In the genomic region with DNA sequence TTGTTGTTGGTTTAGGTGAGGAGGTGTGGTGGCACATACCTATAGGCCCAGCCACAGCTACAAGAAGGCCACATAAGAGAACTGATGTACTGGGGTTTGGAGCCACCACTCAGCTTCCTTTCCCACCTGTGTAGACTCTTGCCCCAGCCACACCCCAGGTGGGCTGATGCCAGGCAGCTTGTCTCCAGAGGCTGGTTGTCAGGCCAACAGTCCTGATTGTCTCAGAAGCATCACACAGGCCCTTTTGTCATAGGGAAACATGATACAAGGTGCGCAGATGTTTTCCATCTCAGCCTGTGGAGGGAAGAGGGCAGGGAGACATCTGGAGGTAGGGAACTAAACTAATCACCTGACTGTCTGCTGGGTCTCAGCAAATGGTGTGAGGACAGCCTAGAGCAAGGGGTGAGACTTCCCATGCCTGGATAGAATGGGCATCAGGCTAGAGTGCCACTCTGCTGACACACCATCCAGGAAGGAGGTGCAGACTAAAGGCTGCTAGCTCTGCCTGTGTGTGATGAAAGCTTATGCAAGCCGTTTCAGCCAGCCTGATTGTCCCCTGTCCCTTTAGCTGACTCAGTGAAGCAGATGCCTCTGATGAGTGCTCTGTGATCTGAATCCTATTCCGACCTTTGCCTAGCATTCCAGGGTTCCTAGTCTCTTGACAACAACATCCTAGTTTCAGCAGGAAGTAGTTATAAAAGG, we compare ENCODE assay signal across 29 mouse cellular contexts. TPM values are rescaled to one million over a fixed set of nuclear protein-coding genes. Genes with fewer than 3 reads are reported as not detected.
DNase-seq lines count a peak whose midpoint lies in the region; ATAC-seq and TF ChIP-seq lines count a peak whose summit lies in the region.
"Had no signal": no experiment of that assay in that cellular context is flagged by ENCODE, and none has a peak within 500 bp of the region (broad histone marks: within the 10 kb centered on the region; RNA-seq: fewer than 3 reads in every experiment).

No protein-coding gene starts in this region.

- peak; percentile 70 for DNase-seq in MN1 (ENCODE audit: low spot score)
- DNase-seq in embryonic facial prominence, embryonic 10.5 days (ENCODE audit: low spot score): peak; percentile 47
- peak; percentile 37 for DNase-seq in mesoderm, embryonic 11.5 days (ENCODE audit: low read depth, low spot score)
- no peak for DNase-seq in cerebellum, adult 9-11 months
- no peak for DNase-seq in spleen, postnatal 36 days (ENCODE audit: low spot score in 2 of 2)
- DNase-seq: adrenal gland, postnatal 14 days; cerebellum, adult 2 months; gastrocnemius, postnatal 14 days; heart, adult 18-20 months; heart, postnatal 10 days; kidney, postnatal 4 days; lung, postnatal 4 days; right cerebral cortex, postnatal 14 days; spleen, adult 18-20 months; thymus, adult 2 months; thymus, postnatal 4 days had no signal

- H3K27ac ChIP-seq in intestine, postnatal 0 days (ENCODE audit: low read depth, low read length): no peak overlapping the region
- no peak overlapping the region for H3K27ac ChIP-seq in intestine, embryonic 15.5 days
- H3K27ac ChIP-seq in embryonic facial prominence, embryonic 10.5 days (replicated peaks): no peak overlapping the region
- H3K27ac ChIP-seq: forebrain, embryonic 15.5 days; hindbrain, embryonic 15.5 days; liver, embryonic 14.5 days; lung, embryonic 15.5 days; midbrain, embryonic 12.5 days had no signal

- no peaks in the 10 kb centered on the region for H3K36me3 ChIP-seq in intestine, postnatal 0 days (ENCODE audit: control insufficient read depth, insufficient read depth)
- H3K36me3 ChIP-seq in intestine, embryonic 15.5 days: no peaks in the 10 kb centered on the region
- H3K36me3 ChIP-seq in embryonic facial prominence, embryonic 10.5 days (replicated peaks): no peaks in the 10 kb centered on the region
- H3K36me3 ChIP-seq: forebrain, embryonic 15.5 days; heart, embryonic 12.5 days; hindbrain, embryonic 15.5 days; lung, embryonic 15.5 days; midbrain, embryonic 12.5 days had no signal

- H3K4me1 ChIP-seq in intestine, postnatal 0 days (replicated peaks; ENCODE audit: control insufficient read depth, insufficient read depth, low read length): no peaks in the 10 kb centered on the region
- H3K4me1 ChIP-seq in intestine, embryonic 15.5 days (replicated peaks): no peaks in the 10 kb centered on the region
- H3K4me1 ChIP-seq in embryonic facial prominence, embryonic 10.5 days: peaks cover 7% of the 10 kb centered on the region; the same call in 1 of the 2 replicates
- H3K4me1 ChIP-seq: forebrain, embryonic 15.5 days; heart, embryonic 12.5 days; hindbrain, embryonic 15.5 days; lung, embryonic 15.5 days; midbrain, embryonic 12.5 days had no signal

- no peak overlapping the region for H3K4me3 ChIP-seq in intestine, postnatal 0 days (ENCODE audit: low read depth, low read length)
- no peak overlapping the region for H3K4me3 ChIP-seq in intestine, embryonic 15.5 days (replicated peaks)
- H3K4me3 ChIP-seq in embryonic facial prominence, embryonic 10.5 days: no peak overlapping the region
- H3K4me3 ChIP-seq: forebrain, embryonic 15.5 days; heart, embryonic 12.5 days; hindbrain, embryonic 15.5 days; lung, embryonic 15.5 days; midbrain, embryonic 12.5 days had no signal

- no peaks in the 10 kb centered on the region for H3K27me3 ChIP-seq in intestine, postnatal 0 days (replicated peaks; ENCODE audit: control insufficient read depth, insufficient read depth, low read length)
- no peaks in the 10 kb centered on the region for H3K27me3 ChIP-seq in intestine, embryonic 15.5 days (replicated peaks)
- no peaks in the 10 kb centered on the region for H3K27me3 ChIP-seq in embryonic facial prominence, embryonic 10.5 days (replicated peaks; ENCODE audit: low read depth, poor library complexity, severe bottlenecking)
- H3K27me3 ChIP-seq: forebrain, embryonic 15.5 days; hindbrain, embryonic 15.5 days; lung, embryonic 15.5 days; midbrain, embryonic 12.5 days had no signal

- no peaks in the 10 kb centered on the region for H3K9me3 ChIP-seq in intestine, postnatal 0 days (ENCODE audit: control insufficient read depth)
- H3K9me3 ChIP-seq in intestine, embryonic 15.5 days: no peaks in the 10 kb centered on the region
- no peaks in the 10 kb centered on the region; the same call in 1 of the 2 replicates for H3K9me3 ChIP-seq in embryonic facial prominence, embryonic 10.5 days
- H3K9me3 ChIP-seq: forebrain, embryonic 15.5 days; hindbrain, embryonic 15.5 days; lung, embryonic 15.5 days; midbrain, embryonic 12.5 days had no signal

- 57% methylated on average over 3 of the region's 3 CpGs for WGBS in intestine, postnatal 0 days
- WGBS in intestine, embryonic 15.5 days: 66% methylated on average over 3 of the region's 3 CpGs
- WGBS in embryonic facial prominence, embryonic 10.5 days: 59% methylated on average over 3 of the region's 3 CpGs

- TF ChIP-seq CTCF in intestine, postnatal 0 days (IDR thresholded peaks at IDR 0.05; ENCODE audit: low read depth): no peak

- H3K9ac ChIP-seq in intestine, postnatal 0 days (ENCODE audit: low read depth, low read length): no peak overlapping the region
- H3K9ac ChIP-seq in intestine, embryonic 15.5 days: no peak overlapping the region
- H3K9ac ChIP-seq: forebrain, embryonic 15.5 days; heart, embryonic 12.5 days; hindbrain, embryonic 15.5 days; liver, embryonic 14.5 days; lung, embryonic 15.5 days; midbrain, embryonic 12.5 days had no signal

- ATAC-seq in intestine, postnatal 0 days: peak; percentile 49; the same call in 1 of the 2 replicates
- no peak for ATAC-seq in intestine, embryonic 15.5 days
- ATAC-seq: forebrain, embryonic 15.5 days had no signal

- H3K4me2 ChIP-seq in intestine, postnatal 0 days (replicated peaks; ENCODE audit: low read depth): no peak overlapping the region
- H3K4me2 ChIP-seq in intestine, embryonic 15.5 days (replicated peaks): no peak overlapping the region
- H3K4me2 ChIP-seq: forebrain, embryonic 15.5 days; heart, embryonic 12.5 days; hindbrain, embryonic 15.5 days; lung, embryonic 15.5 days; midbrain, embryonic 12.5 days had no signal

RNA-seq across cellular contexts. Expression of a gene that starts 10.9 kb away (rescaled TPM):
- polyA plus RNA-seq in intestine, postnatal 0 days (2015; fragmentation: Nextera tagmentation; extraction: Ambion mirVana): 0.09 TPM in 1 of 2 replicates, not detected in the other
- polyA plus RNA-seq in intestine, embryonic 15.5 days (2015; fragmentation: Nextera tagmentation; extraction: Ambion mirVana): not detected in 2 replicates
- polyA plus RNA-seq in embryonic facial prominence, embryonic 10.5 days (2016; fragmentation: Nextera tagmentation; extraction: Ambion mirVana): not detected in 2 replicates
- polyA plus RNA-seq: heart, embryonic 12.5 days; hindbrain, embryonic 15.5 days; intestine, embryonic 14.5 days; kidney, embryonic 16.5 days; limb, embryonic 14.5 days; lung, embryonic 15.5 days; midbrain, embryonic 12.5 days; neural tube, embryonic 11.5 days; stomach, embryonic 14.5 days had no signal

RNA-seq across cellular contexts. Expression of a gene that starts 41.2 kb away (rescaled TPM):
- polyA plus RNA-seq in intestine, postnatal 0 days (2015; fragmentation: Nextera tagmentation; extraction: Ambion mirVana): 4.3 and 4.9 TPM in 2 replicates
- polyA plus RNA-seq in intestine, embryonic 15.5 days (2015; fragmentation: Nextera tagmentation; extraction: Ambion mirVana): 3.6 and 4.0 TPM in 2 replicates
- polyA plus RNA-seq in embryonic facial prominence, embryonic 10.5 days (2016; fragmentation: Nextera tagmentation; extraction: Ambion mirVana): 0.41 and 0.46 TPM in 2 replicates

Comparison
In these comparisons a context has a peak if more than half of its experiments do, and no peak if none do; other contexts are left out.
1. DNase-seq: peak in MN1 (single experiment), embryonic facial prominence, embryonic 10.5 days (single experiment) and mesoderm, embryonic 11.5 days (single experiment); none in cerebellum, adult 9-11 months (single experiment) and spleen, postnatal 36 days (0 of 2).